Mouse (Mus musculus) hindbrain, embryonic 10.5 days (tissue): ENCODE measurements around the gene Rnf150. TPM values are rescaled to one million over a fixed set of nuclear protein-coding genes. Genes with fewer than 3 reads are reported as not detected.

Experiments used
- DNase-seq: peaks from one replicate; pipeline ENCODE4 v3.0.0-alpha.2; 2017; ENCODE audit warnings: low spot score
- H3K27ac ChIP-seq: fragments of 300-500 bp; sonication (generic); 2 replicates; pipeline ENCODE4 v1.5.1; 2016; ENCODE audit warnings: mild to moderate bottlenecking, moderate library complexity
- H3K27me3 ChIP-seq: fragments of 300-500 bp; sonication (generic); 2 replicates; pipeline ENCODE4 v1.6.1; 2016; ENCODE audit warnings: mild to moderate bottlenecking; ENCODE audit not compliant: poor library complexity, insufficient read depth, severe bottlenecking
- H3K36me3 ChIP-seq: fragments of 300-500 bp; sonication (generic); 2 replicates; pipeline ENCODE4 v1.6.1; 2016; ENCODE audit warnings: mild to moderate bottlenecking, moderate library complexity
- H3K4me1 ChIP-seq: fragments of 300-500 bp; sonication (generic); replicated peaks from 2 replicates; pipeline ENCODE4 v1.6.1; 2016; ENCODE audit warnings: mild to moderate bottlenecking
- H3K4me3 ChIP-seq: fragments of 300-500 bp; sonication (generic); 2 replicates; pipeline ENCODE4 v1.5.1; 2016; ENCODE audit warnings: mild to moderate bottlenecking, moderate library complexity
- H3K9me3 ChIP-seq: fragments of 300-500 bp; sonication (generic); 2 replicates; pipeline ENCODE4 v1.6.1; 2016; ENCODE audit warnings: mild to moderate bottlenecking, moderate library complexity
- WGBS: fragments of 180-500 bp; shearing (Covaris S2); methylation state at CpG from one replicate; pipeline ENCODE4 v1.1.7; 2016; 5-methylcytosine and 5-hydroxymethylcytosine counted together
- polyA plus RNA-seq: library from polyadenylated mRNA; unstranded; fragments of >200 nt; fragmentation: Nextera tagmentation; extraction: Ambion mirVana; gene quantifications from 2 replicates; pipeline ENCODE4 v1.2.1, GENCODE M21; 2016

Rnf150 gene
- polyA plus RNA-seq, 1 experiment from 2014 or later = 1.2 TPM

DNA sequence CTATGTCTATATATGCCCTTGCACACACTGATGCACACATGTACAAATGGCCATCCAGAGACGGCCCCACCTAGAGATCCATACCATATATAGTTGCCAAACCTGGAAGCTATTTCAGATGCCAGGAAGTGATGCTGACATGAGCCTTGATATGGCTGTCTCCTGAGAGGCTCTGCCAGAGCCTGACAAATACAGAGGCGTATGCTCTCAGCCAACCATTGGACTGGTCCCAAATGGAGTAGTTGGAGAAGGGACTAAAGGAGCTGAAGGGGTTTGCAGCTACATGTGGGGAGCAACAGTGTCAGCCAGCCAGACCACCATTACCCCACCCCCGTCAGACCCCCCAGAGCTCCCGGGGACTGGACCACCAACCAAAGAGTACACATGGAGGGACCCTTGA lies 189.7 kb downstream of the Rnf150 start:
- Histone ChIP-seq H3K27ac (no peak overlapping the region), H3K4me3 (no peak overlapping the region), H3K4me1 (peaks cover 16% of the 10 kb centered on the region), H3K27me3 (no peaks in the 10 kb centered on the region), H3K9me3 (no peaks in the 10 kb centered on the region), H3K36me3 (no peaks in the 10 kb centered on the region)
- no peak for DNase-seq
- WGBS = 93% methylated on average over 4 of the region's 4 CpGs

DNA sequence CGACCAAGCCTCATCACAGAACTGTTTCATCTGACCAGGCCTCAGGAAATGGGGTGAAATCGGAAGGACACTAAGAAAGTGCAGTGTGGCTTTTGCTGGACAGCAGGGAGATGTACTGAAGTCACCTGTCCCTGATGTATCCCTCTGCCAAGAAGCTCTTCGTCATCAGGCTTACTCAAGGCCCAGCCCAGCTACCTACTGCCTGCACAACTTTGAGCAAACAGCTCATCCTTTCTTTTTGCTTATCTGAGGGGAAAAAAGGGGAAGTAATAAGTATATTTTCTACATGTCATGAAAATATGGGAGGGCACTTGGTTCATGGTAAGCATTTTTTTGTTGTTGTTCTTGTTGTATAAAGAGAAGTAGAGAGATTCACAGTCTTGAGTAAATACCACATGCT lies 191.6 kb downstream of the Rnf150 start:
- Histone ChIP-seq H3K36me3 (no peaks in the 10 kb centered on the region), H3K27me3 (no peaks in the 10 kb centered on the region), H3K4me1 (peaks cover 5% of the 10 kb centered on the region; the same call in 1 of the 2 replicates), H3K27ac (no peak overlapping the region), H3K9me3 (no peaks in the 10 kb centered on the region), H3K4me3 (no peak overlapping the region)
- DNase-seq = no peak
- 84% methylated on average over 3 of the region's 3 CpGs for WGBS

DNA sequence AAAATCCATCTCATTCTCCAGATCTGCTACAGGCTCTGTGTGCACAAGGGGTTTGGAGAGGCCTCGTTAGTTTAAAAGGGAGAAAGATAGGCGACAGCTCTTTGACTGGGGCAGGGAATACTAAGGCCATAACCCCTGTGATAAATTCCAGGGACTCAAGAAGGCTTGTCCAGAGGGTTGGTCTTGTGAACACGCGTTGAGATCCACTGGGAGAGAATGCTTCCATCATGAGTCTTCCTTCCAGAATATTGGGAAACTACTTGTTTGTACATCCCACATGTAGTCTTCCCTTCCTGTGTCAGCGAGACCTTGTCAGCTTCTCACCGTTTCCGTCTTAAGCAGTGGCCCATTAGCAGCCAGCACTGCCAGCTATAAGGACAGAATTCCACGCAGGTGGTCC lies 195.8 kb downstream of the Rnf150 start:
- Histone ChIP-seq H3K36me3 (no peaks in the 10 kb centered on the region), H3K27ac (no peak overlapping the region), H3K4me1 (no peaks in the 10 kb centered on the region), H3K27me3 (no peaks in the 10 kb centered on the region), H3K9me3 (no peaks in the 10 kb centered on the region), H3K4me3 (no peak overlapping the region)
- no peak for DNase-seq
- 88% methylated on average over 8 of the region's 8 CpGs for WGBS

DNA sequence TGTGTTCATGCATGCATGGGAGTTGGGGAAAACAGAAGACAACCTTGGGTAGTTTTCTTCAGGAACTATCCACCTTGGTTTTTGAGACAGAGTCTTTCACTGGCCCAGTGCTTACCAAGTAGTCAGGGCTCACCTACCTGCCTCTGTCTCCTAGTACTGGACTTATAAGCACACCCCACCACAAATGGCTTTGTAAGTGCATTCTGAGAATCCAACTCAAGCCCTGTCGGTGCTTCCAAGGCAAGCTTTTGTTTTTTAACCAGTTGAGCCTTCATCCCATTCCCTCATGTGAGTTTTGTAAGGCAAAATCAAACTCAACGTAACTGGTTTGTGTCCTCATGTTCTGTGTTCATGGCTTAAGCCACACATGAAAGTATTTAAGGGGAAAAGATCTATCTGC lies 196.9 kb downstream of the Rnf150 start:
- DNase-seq = no peak
- WGBS = 89% methylated on average over 2 of the region's 2 CpGs
- no peaks in the 10 kb centered on the region for H3K36me3 ChIP-seq
- H3K4me3 ChIP-seq = no peak overlapping the region
- no peaks in the 10 kb centered on the region for H3K27me3 ChIP-seq
- no peaks in the 10 kb centered on the region for H3K4me1 ChIP-seq
- no peak overlapping the region for H3K27ac ChIP-seq
- no peaks in the 10 kb centered on the region for H3K9me3 ChIP-seq

DNA sequence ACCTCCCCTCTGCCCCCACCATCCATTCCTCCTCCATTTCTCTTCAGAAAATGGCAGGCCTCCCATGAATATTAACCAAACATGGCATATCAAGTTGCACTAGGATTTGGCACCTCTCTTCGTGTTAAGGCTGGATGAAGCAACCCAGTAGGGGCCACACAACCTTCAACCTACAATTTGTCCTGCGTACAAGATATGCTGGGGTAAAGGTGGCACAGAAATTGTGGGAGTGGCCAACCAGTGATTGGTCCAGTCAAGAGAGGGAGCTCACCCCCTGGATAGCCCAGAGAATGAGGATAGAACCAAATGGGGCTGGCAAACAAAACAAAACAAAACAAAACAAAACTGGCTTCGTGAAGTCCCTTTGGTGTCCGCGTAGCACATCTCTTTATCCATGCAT lies 198.1 kb downstream of the Rnf150 start:
- Histone ChIP-seq H3K27me3 (no peaks in the 10 kb centered on the region), H3K4me1 (no peaks in the 10 kb centered on the region), H3K36me3 (no peaks in the 10 kb centered on the region), H3K27ac (no peak overlapping the region), H3K4me3 (no peak overlapping the region), H3K9me3 (no peaks in the 10 kb centered on the region)
- DNase-seq = no peak
- WGBS = 74% methylated on average over 5 of the region's 5 CpGs

DNA sequence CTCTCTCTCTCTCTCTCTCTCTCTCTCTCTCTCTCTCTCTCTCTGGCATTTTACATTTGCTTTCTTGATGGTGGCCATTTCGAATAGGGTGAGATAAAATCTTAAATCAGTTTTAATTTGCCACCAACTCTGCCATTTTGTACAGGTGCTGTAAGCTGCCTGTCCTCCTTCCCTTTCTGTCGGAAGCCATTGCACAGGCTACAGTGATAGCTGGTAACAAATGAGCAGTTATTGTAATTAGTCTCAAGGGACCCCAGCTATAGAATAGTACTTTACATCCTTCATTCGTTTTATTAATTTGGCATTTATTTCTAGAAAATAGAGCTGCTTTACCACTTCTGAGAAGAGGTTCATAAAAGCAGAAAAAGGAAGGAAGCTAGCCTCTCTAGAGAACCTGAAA lies 198.7 kb downstream of the Rnf150 start:
- Histone ChIP-seq H3K27ac (no peak overlapping the region), H3K36me3 (no peaks in the 10 kb centered on the region), H3K27me3 (no peaks in the 10 kb centered on the region), H3K4me1 (no peaks in the 10 kb centered on the region), H3K9me3 (no peaks in the 10 kb centered on the region), H3K4me3 (no peak overlapping the region)
- WGBS = 88% methylated on average over 3 of the region's 3 CpGs
- DNase-seq = no peak

DNA sequence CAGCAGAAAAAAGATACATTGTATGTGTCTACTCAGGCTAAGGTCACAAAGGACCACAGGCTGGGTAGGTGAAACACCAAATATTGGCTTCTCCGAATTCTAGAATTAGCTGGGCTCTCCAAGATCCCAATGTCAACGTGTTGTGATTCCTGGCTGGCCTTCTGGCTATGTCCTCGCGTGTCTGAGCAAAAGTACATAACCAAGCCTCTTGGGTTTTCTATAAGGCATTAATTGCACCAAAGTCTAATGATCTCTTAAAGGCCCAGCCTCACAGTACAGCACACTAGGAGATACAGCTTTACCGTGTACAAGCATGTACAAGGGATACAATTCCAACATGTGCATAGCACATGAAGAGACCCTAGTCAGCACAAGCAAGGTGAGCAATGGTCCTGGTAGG lies 199.1 kb downstream of the Rnf150 start:
- Histone ChIP-seq H3K4me1 (no peaks in the 10 kb centered on the region), H3K9me3 (no peaks in the 10 kb centered on the region), H3K36me3 (no peaks in the 10 kb centered on the region), H3K27me3 (no peaks in the 10 kb centered on the region), H3K4me3 (no peak overlapping the region), H3K27ac (no peak overlapping the region)
- DNase-seq = no peak
- 86% methylated on average over 5 of the region's 5 CpGs for WGBS

DNA sequence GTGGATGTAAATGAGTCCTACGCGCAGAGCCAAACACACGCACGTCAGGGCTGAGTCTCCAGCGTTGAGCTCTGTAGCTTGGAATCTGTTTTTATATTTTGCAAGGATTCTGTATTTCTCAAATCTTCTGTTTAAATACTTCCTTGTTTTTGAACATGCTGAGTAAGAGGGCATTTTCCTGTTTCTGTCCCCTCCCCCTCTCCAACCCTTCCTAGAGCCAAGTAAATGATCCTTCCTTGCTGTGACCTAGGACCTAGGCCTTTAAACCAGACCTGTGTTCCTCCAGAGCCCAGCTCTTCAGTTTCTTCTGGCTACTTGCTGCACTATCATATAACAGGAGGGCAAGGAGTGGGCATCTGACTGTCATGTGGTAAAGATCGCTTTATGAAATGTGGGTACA lies 200.9 kb downstream of the Rnf150 start:
- no peak for DNase-seq
- no peaks in the 10 kb centered on the region for H3K4me1 ChIP-seq
- H3K36me3 ChIP-seq = no peaks in the 10 kb centered on the region
- H3K27me3 ChIP-seq = no peaks in the 10 kb centered on the region
- WGBS = 91% methylated on average over 6 of the region's 6 CpGs
- H3K4me3 ChIP-seq = no peak overlapping the region
- no peaks in the 10 kb centered on the region for H3K9me3 ChIP-seq
- H3K27ac ChIP-seq = no peak overlapping the region

DNA sequence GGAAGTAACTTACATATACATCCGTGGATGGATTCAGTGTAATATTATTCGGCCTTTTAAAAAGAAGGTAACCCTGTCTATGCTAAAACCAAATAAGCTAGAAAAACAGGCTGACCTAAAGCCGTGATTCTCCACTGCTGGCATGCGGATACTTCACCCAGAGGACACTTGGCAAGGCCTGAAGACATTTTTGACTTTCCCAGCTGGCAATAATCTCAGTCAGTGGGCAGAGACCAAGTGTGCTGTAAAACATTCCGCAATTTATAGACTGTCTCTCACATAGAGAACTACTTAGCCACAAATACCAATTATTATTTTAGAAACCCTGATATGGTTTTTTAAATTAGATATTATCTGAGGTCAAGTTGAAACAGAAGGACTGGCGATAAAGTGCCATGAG lies 202.9 kb downstream of the Rnf150 start:
- H3K36me3 ChIP-seq = no peaks in the 10 kb centered on the region
- no peak overlapping the region for H3K4me3 ChIP-seq
- no peaks in the 10 kb centered on the region for H3K4me1 ChIP-seq
- no peak overlapping the region for H3K27ac ChIP-seq
- H3K9me3 ChIP-seq = no peaks in the 10 kb centered on the region
- no peak for DNase-seq
- 92% methylated on average over 6 of the region's 6 CpGs for WGBS
- H3K27me3 ChIP-seq = no peaks in the 10 kb centered on the region

DNA sequence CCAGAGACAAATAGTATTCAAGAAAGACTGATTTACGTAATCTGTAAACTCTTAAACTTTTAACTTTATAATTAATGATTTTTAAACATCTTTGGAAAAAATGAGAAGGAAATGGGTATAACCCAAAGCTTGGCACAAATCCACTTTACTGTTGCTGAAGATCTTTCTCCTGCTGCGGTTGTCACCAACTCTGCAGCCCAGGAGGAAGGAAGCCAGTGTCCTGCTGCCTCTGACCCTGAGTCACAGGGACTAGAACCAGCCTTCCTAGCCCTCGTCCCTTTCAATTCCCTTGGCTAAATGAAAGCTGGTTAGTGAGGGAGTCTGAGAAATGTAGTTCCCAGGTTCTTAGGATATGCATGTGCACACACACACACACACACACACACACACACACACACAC lies 203.7 kb downstream of the Rnf150 start:
- WGBS = 82% methylated on average over 3 of the region's 3 CpGs
- no peaks in the 10 kb centered on the region for H3K27me3 ChIP-seq
- no peak overlapping the region for H3K4me3 ChIP-seq
- no peaks in the 10 kb centered on the region for H3K4me1 ChIP-seq
- no peak overlapping the region for H3K27ac ChIP-seq
- DNase-seq = no peak
- H3K36me3 ChIP-seq = no peaks in the 10 kb centered on the region
- H3K9me3 ChIP-seq = no peaks in the 10 kb centered on the region

DNA sequence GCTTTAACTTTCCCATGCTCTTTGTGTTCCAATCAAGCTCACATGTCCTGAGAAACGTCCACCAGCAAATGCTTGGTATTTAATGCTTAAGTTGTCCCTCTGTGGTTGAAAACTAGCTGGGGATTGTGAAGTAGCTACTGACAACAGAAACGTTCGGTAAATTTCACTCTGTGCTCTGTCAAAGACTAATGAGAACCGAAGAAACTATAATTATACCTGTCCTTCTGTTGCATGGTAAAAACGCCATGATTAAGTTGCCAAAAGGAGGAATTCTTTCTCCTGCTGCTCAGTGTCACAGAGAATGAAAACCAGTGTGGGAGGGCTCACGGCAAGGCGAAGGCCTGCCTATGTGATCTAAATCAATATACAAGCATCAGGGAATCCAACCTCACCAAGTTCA lies 204.8 kb downstream of the Rnf150 start:
- Histone ChIP-seq H3K9me3 (no peaks in the 10 kb centered on the region), H3K36me3 (no peaks in the 10 kb centered on the region), H3K4me3 (no peak overlapping the region), H3K4me1 (no peaks in the 10 kb centered on the region), H3K27ac (no peak overlapping the region), H3K27me3 (no peaks in the 10 kb centered on the region)
- 82% methylated on average over 7 of the region's 7 CpGs for WGBS
- no peak for DNase-seq

DNA sequence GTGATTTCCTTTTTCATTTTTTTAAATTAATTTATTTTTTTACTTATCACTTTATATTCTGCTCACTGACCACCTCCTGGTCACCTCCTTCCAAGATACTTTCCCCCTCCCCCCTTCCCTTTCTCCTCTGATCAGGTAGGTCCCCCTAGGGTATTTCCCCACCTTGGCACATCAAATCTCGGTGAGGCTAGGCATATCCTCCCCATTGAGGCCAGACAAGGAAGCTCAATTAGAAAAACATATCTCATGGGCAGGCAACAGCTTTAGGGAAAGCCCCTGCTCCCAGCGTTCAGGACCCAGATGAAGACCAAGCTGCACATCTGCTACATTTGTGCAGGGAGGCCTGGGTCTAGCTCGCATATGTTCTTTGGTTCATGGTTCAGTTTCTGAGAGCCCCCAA lies 211.1 kb downstream of the Rnf150 start:
- no peak for DNase-seq
- no peaks in the 10 kb centered on the region for H3K36me3 ChIP-seq
- no peak overlapping the region for H3K27ac ChIP-seq
- H3K27me3 ChIP-seq = no peaks in the 10 kb centered on the region
- H3K4me3 ChIP-seq = no peak overlapping the region
- 86% methylated on average over 3 of the region's 3 CpGs for WGBS
- peaks cover 5% of the 10 kb centered on the region; the same call in 1 of the 2 replicates for H3K4me1 ChIP-seq
- no peaks in the 10 kb centered on the region for H3K9me3 ChIP-seq

DNA sequence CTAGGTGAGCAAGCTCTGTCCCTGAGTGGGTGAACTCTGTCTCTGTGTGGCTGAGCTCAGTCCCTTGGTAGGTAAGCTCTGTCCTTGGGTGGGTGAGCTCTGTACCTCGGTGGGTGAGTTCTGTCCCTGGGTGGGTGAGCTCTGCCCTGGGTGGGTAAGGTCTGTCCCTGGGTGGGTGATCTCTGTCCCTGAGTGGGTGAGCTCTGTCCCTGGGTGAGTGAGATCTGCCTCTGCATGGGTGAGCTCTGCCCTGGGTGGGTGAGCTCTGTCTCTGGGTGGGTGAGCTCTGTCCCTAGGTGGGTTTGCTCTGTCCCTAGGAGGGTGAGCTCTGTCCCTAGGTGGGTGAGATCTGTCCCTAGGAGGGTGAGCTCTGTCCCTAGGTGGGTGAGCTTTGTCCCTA lies 213.5 kb downstream of the Rnf150 start:
- Histone ChIP-seq H3K4me1 (peaks cover 5% of the 10 kb centered on the region; the same call in 1 of the 2 replicates), H3K36me3 (no peaks in the 10 kb centered on the region), H3K27me3 (no peaks in the 10 kb centered on the region), H3K9me3 (no peaks in the 10 kb centered on the region), H3K4me3 (no peak overlapping the region), H3K27ac (no peak overlapping the region)
- 100% methylated on average over 1 of the region's 1 CpGs for WGBS
- no peak for DNase-seq

DNA sequence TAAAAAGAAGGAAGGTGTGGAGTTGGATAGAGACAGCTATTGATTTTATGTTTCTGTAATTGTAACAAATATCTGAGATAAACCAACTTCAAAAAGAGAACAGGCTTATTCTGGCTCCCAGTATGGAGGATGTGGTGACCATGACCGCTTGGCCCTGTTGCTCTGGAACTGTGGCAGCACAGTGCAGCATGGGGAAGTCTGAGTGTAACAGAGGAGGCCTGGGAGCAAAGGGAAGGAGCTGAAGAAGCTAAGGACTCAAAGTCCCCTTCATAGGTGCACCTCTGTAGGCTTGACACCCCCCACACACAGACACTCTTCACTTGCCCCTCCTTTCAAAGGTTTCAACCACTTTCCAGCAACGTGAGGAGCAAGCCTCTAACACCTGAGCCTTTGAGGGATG lies 214.2 kb downstream of the Rnf150 start:
- H3K9me3 ChIP-seq = no peaks in the 10 kb centered on the region
- no peaks in the 10 kb centered on the region for H3K27me3 ChIP-seq
- H3K4me3 ChIP-seq = no peak overlapping the region
- 75% methylated on average over 2 of the region's 2 CpGs for whole genome bisulfite sequencing
- H3K36me3 ChIP-seq = no peaks in the 10 kb centered on the region
- H3K4me1 ChIP-seq = peaks cover 5% of the 10 kb centered on the region; the same call in 1 of the 2 replicates
- H3K27ac ChIP-seq = no peak overlapping the region
- DNase-seq = no peak
